Mouse (Mus musculus) embryonic facial prominence, embryonic 13.5 days (tissue): Measurements from ENCODE around the gene Vax1. TPM values are rescaled to one million over a fixed set of nuclear protein-coding genes. Genes with fewer than 3 reads are reported as not detected.

Experiments
- ATAC-seq: fragments of 200-750 bp; cut with Nextera tagmentation; 2 replicates; pipeline ENCODE4 v1.8.0; 2017; ENCODE audit warnings: low read depth; ENCODE audit not compliant: insufficient number of reproducible peaks, insufficient read depth, low FRiP score, low TSS enrichment
- H3K27ac ChIP-seq: fragments of 300-500 bp; sonication (generic); 2 replicates; pipeline ENCODE4 v1.5.1; 2015; ENCODE audit warnings: moderate library complexity, mild to moderate bottlenecking, inconsistent platforms
- H3K27me3 ChIP-seq: fragments of 300-500 bp; sonication (generic); 2 replicates; pipeline ENCODE4 v1.6.1; 2015; ENCODE audit warnings: mild to moderate bottlenecking, inconsistent platforms
- H3K36me3 ChIP-seq: fragments of 300-500 bp; sonication (generic); 2 replicates; pipeline ENCODE4 v1.6.1; 2015; ENCODE audit warnings: mild to moderate bottlenecking, inconsistent platforms
- H3K4me1 ChIP-seq: fragments of 300-500 bp; sonication (generic); 2 replicates; pipeline ENCODE4 v1.6.1; 2015; ENCODE audit warnings: inconsistent platforms
- H3K4me2 ChIP-seq: fragments of 300-500 bp; sonication (generic); 2 replicates; pipeline ENCODE4 v1.6.1; 2015; ENCODE audit warnings: moderate library complexity, mild to moderate bottlenecking, inconsistent platforms
- H3K4me3 ChIP-seq: fragments of 300-500 bp; sonication (generic); 2 replicates; pipeline ENCODE4 v1.5.1; 2015; ENCODE audit warnings: mild to moderate bottlenecking, inconsistent platforms
- H3K9ac ChIP-seq: fragments of 300-500 bp; sonication (generic); 2 replicates; pipeline ENCODE4 v1.6.1; 2015; ENCODE audit warnings: mild to moderate bottlenecking, inconsistent platforms
- H3K9me3 ChIP-seq: fragments of 300-500 bp; sonication (generic); 2 replicates; pipeline ENCODE4 v1.6.1; 2016; ENCODE audit warnings: inconsistent platforms
- WGBS: fragments of 180-500 bp; shearing (Covaris S2); methylation state at CpG from one replicate; pipeline ENCODE4 v1.1.7; 2015; ENCODE audit warnings: mixed read lengths; 5-methylcytosine and 5-hydroxymethylcytosine counted together
- polyA plus RNA-seq: library from polyadenylated mRNA; unstranded; fragments of >200 nt; fragmentation: Nextera tagmentation; extraction: Ambion mirVana; gene quantifications from 2 replicates; pipeline ENCODE4 v1.2.1, GENCODE M21; 2015

Gene Vax1
- not detected in 2 replicates for polyA plus RNA-seq

- no peak within 1 kb of the TSS for H3K27ac ChIP-seq
- ATAC-seq: no peak
- peak within 1 kb of the TSS; percentile 37 for H3K4me3 ChIP-seq
- H3K9ac ChIP-seq: peak within 1 kb of the TSS; percentile 58
- peaks cover 99% of the 10 kb centered on the region for H3K27me3 ChIP-seq
- no peaks in the 10 kb centered on the region for H3K9me3 ChIP-seq
- peaks cover 31% of the 10 kb centered on the region for H3K4me1 ChIP-seq
- no peaks in the 10 kb centered on the region for H3K36me3 ChIP-seq
- WGBS: under 1% methylated on average over 54 of the region's 54 CpGs
- H3K4me2 ChIP-seq: peak within 1 kb of the TSS; percentile 54
These were observed at the start of gene Vax1 for GRCm38 (mm10) chr19:59169936-59170765. TSS of gene Vax1 (minus strand) at chr19:59170056.

- 86% methylated on average over 8 of the region's 8 CpGs for WGBS
- no peak within 1 kb of the TSS for H3K9ac ChIP-seq
- ATAC-seq: no peak
- H3K27ac ChIP-seq: no peak within 1 kb of the TSS
- H3K4me2 ChIP-seq: no peak within 1 kb of the TSS
- no peak within 1 kb of the TSS for H3K4me3 ChIP-seq
- no peaks in the 10 kb centered on the region for H3K36me3 ChIP-seq
- no peaks in the 10 kb centered on the region for H3K4me1 ChIP-seq
- H3K27me3 ChIP-seq: peaks cover 8% of the 10 kb centered on the region; the same call in 1 of the 2 replicates
- no peaks in the 10 kb centered on the region for H3K9me3 ChIP-seq
These were observed 49.1 kb upstream of the Vax1 start, which contains the start of gene Kcnk18 for GRCm38 (mm10) chr19:59218991-59219390. TSS of gene Kcnk18 (plus strand) at chr19:59219214.

- Histone ChIP-seq H3K9me3 (no peaks in the 10 kb centered on the region), H3K4me3 (no peak overlapping the region), H3K27me3 (peaks cover 8% of the 10 kb centered on the region; the same call in 1 of the 2 replicates), H3K4me1 (no peaks in the 10 kb centered on the region), H3K27ac (no peak overlapping the region), H3K9ac (no peak overlapping the region), H3K36me3 (no peaks in the 10 kb centered on the region), H3K4me2 (no peak overlapping the region)
- ATAC-seq: no peak
- 81% methylated on average over 3 of the region's 3 CpGs for WGBS
These were observed 47.0 kb upstream of the Vax1 start for GRCm38 (mm10) chr19:59216891-59217290.

- Histone ChIP-seq H3K27me3 (peaks cover 10% of the 10 kb centered on the region; the same call in 1 of the 2 replicates), H3K27ac (no peak overlapping the region), H3K4me3 (no peak overlapping the region), H3K9ac (no peak overlapping the region), H3K4me1 (no peaks in the 10 kb centered on the region), H3K36me3 (no peaks in the 10 kb centered on the region), H3K9me3 (no peaks in the 10 kb centered on the region), H3K4me2 (no peak overlapping the region)
- ATAC-seq: no peak
- WGBS: 69% methylated on average over 2 of the region's 2 CpGs
These were observed 39.1 kb upstream of the Vax1 start for GRCm38 (mm10) chr19:59208986-59209385.

- Histone ChIP-seq H3K4me2 (no peak overlapping the region), H3K27ac (no peak overlapping the region), H3K9me3 (no peaks in the 10 kb centered on the region), H3K4me1 (no peaks in the 10 kb centered on the region), H3K27me3 (peaks cover 10% of the 10 kb centered on the region; the same call in 1 of the 2 replicates), H3K9ac (no peak overlapping the region), H3K4me3 (no peak overlapping the region), H3K36me3 (no peaks in the 10 kb centered on the region)
- no peak for ATAC-seq
- 25% methylated on average over 5 of the region's 5 CpGs for WGBS
These were observed 38.6 kb upstream of the Vax1 start for GRCm38 (mm10) chr19:59208475-59208874.

- peaks cover 57% of the 10 kb centered on the region for H3K27me3 ChIP-seq
- no peak overlapping the region for H3K27ac ChIP-seq
- no peaks in the 10 kb centered on the region for H3K36me3 ChIP-seq
- WGBS: 41% methylated on average over 7 of the region's 7 CpGs
- H3K4me1 ChIP-seq: 0 out of 2 replicates have a peak, but pooled peaks cover 10% of the 10 kb centered on the region
- no peak for ATAC-seq
- H3K9ac ChIP-seq: no peak overlapping the region
- H3K4me3 ChIP-seq: no peak overlapping the region
- H3K4me2 ChIP-seq: no peak overlapping the region
- no peaks in the 10 kb centered on the region for H3K9me3 ChIP-seq
These were observed 28.3 kb upstream of the Vax1 start for GRCm38 (mm10) chr19:59198161-59198560.

- H3K4me2 ChIP-seq: no peak overlapping the region
- no peak overlapping the region for H3K4me3 ChIP-seq
- H3K9me3 ChIP-seq: no peaks in the 10 kb centered on the region
- H3K36me3 ChIP-seq: no peaks in the 10 kb centered on the region
- H3K27me3 ChIP-seq: peaks cover 75% of the 10 kb centered on the region
- H3K4me1 ChIP-seq: 0 out of 2 replicates have a peak, but pooled peaks cover 10% of the 10 kb centered on the region
- H3K27ac ChIP-seq: no peak overlapping the region
- H3K9ac ChIP-seq: no peak overlapping the region
- WGBS: 3% methylated on average over 15 of the region's 15 CpGs
- peak; percentile 62; the same call in 1 of the 2 replicates for ATAC-seq
These were observed 26.3 kb upstream of the Vax1 start for GRCm38 (mm10) chr19:59196111-59196666.

- WGBS: 4% methylated on average over 9 of the region's 9 CpGs
- H3K4me3 ChIP-seq: no peak overlapping the region
These were observed 25.4 kb upstream of the Vax1 start for GRCm38 (mm10) chr19:59195181-59195770.

GRCm38 (mm10) chr19:59193986-59194820 lies 24.3 kb upstream of the Vax1 start:
- no peak for ATAC-seq
- 0 out of 2 replicates have a peak, but pooled peaks cover 10% of the 10 kb centered on the region for H3K4me1 ChIP-seq
- H3K9ac ChIP-seq: 0 out of 2 replicates have a peak overlapping the region, but pooled peaks have one; percentile 11
- peak overlapping the region; percentile 49 for H3K4me2 ChIP-seq
- H3K27me3 ChIP-seq: peaks cover 90% of the 10 kb centered on the region
- H3K4me3 ChIP-seq: peak overlapping the region; percentile 29
- no peak overlapping the region for H3K27ac ChIP-seq
- no peaks in the 10 kb centered on the region for H3K36me3 ChIP-seq
- no peaks in the 10 kb centered on the region for H3K9me3 ChIP-seq
- WGBS: under 1% methylated on average over 50 of the region's 50 CpGs

More at GRCm38 (mm10) chr19:59195181-59195770, 25.4 kb upstream of the Vax1 start:
- ATAC-seq: no peak
- Histone ChIP-seq H3K4me1 (0 out of 2 replicates have a peak, but pooled peaks cover 10% of the 10 kb centered on the region), H3K27me3 (peaks cover 84% of the 10 kb centered on the region), H3K9me3 (no peaks in the 10 kb centered on the region), H3K27ac (no peak overlapping the region), H3K9ac (no peak overlapping the region), H3K4me2 (no peak overlapping the region), H3K36me3 (no peaks in the 10 kb centered on the region)

- Histone ChIP-seq H3K4me3 (peak overlapping the region; percentile 29; the same call in 1 of the 2 replicates), H3K9ac (no peak overlapping the region), H3K4me2 (peak overlapping the region; percentile 49), H3K4me1 (0 out of 2 replicates have a peak, but pooled peaks cover 10% of the 10 kb centered on the region), H3K27ac (no peak overlapping the region), H3K27me3 (peaks cover 94% of the 10 kb centered on the region), H3K9me3 (no peaks in the 10 kb centered on the region), H3K36me3 (no peaks in the 10 kb centered on the region)
- no peak for ATAC-seq
- under 1% methylated on average over 10 of the region's 10 CpGs for WGBS
These were observed 23.6 kb upstream of the Vax1 start for GRCm38 (mm10) chr19:59193456-59193855.

GRCm38 (mm10) chr19:59192491-59192890 lies 22.6 kb upstream of the Vax1 start:
- H3K4me3 ChIP-seq: no peak overlapping the region
- no peaks in the 10 kb centered on the region for H3K9me3 ChIP-seq
- no peak for ATAC-seq
- no peak overlapping the region for H3K27ac ChIP-seq
- H3K4me2 ChIP-seq: no peak overlapping the region
- H3K27me3 ChIP-seq: peaks cover 94% of the 10 kb centered on the region
- WGBS: 11% methylated on average over 2 of the region's 2 CpGs
- no peaks in the 10 kb centered on the region for H3K36me3 ChIP-seq
- H3K4me1 ChIP-seq: 0 out of 2 replicates have a peak, but pooled peaks cover 10% of the 10 kb centered on the region
- H3K9ac ChIP-seq: no peak overlapping the region
